Mouse (Mus musculus) kidney, postnatal 4 days (tissue): ENCODE results near the gene Pdcd7.
A peak's percentile ranks its signal among the peaks of the same experiment; 100 is the strongest.
"Not testable (repeated sequence)": the region's sequence is repeated elsewhere in the genome, so short reads cannot be mapped to it uniquely, and the experiment has no call there.

Source experiments
- DNase-seq, 2 experiments: peaks; one replicate each; pipeline ENCODE4 v3.0.0; 2021; ENCODE audit warnings: mixed read lengths in 2 of 2

The Pdcd7 gene

DNA sequence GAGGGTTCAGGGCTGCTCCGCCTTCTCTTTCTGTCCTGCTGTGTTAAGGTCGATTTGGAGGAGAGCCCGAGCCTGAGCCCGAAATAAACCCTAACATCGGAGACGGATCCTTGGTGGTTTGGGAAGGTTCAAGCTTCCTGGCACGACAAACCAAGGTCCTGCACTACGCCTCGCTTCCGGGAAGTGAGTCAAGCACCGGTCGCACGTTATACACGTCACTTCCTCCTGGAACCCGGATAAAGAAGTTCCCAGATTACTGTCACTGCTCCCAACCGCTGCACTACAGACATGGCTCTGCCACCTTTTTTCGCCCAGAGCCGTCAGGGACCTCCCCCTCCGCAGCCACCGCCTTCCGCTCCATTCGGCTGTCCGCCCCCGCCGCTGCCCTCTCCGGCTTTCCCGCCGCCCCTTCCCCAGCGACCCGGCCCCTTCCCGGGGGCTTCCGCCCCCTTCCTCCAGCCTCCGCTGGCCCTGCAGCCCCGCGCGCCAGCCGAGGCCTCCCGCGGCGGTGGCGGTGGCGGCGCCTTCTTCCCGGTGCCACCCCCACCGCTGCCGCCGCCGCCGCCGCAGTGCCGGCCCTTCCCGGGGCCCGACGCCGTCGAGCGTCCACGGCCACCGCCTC is at the start of gene Pdcd7:
Pdcd7 (plus strand) TSS at position 251 of the 622 bp plus-strand sequence.
- peak; percentile 97 for DNase-seq

DNA sequence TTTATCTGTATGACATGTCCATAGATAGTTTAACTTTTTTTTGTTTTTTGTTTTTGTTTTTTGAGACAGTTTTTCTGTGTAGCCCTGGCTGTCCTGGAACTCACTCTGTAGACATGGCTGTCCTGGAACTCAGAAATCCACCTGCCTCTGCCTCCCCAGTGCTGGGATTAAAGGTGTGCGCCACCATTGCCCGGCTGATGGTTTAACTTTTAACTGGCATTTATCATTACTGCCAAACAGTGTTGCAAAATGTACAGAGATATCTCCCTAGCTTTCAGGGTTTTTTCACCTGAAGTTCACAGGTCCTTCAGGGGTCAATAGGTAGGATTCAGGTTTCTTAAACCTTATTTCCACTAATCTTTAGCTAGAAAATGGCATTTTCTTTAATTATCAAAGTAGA is 48.8 kb upstream of the Pdcd7 start:
- DNase-seq: no peak

DNA sequence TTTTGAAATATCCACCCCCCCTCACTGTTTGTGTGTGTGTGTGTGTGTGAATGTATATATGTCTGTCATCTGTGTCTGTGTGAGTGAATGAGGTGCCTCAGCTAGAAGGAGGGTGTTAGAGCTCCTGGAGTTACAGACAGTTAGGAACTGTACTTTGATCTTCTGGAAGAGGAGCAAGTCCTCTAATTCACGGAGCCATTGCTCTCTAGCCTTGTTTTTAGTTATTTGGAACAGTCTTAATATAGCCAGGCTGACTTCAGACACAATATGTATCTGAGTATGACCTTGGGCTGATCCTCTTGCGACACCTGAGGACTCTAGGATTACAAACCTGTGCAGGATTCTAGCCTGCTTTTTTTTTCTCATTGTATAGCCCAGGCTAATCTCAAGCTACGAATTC is 47.1 kb upstream of the Pdcd7 start:
- no peak for DNase-seq

DNA sequence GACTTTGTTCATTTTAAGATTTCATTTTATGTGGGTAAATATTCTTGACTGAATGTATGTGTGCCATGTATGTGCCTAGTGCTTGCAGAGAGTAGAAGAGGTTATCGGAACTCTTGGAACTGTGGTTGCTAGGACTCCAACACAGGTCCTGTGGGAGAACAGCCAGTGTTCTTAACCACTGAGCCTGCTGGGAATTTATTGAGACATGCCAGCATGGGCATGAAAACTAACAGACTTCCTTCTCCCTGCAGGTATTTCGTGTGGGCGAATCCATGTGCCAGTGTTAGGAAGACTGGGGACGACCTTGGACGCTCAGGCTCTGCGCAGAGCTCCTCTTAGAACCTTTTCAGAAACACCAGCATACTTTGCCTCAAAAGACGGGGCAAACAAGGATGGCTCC is 46.3 kb upstream of the Pdcd7 start:
- DNase-seq: no peak

GRCm38 (mm10) chr9:65302327-65302983 is 43.4 kb upstream of the Pdcd7 start:
- no peak for DNase-seq

- no peak for DNase-seq
Measured at GRCm38 (mm10) chr9:65303586-65303985, 42.3 kb upstream of the Pdcd7 start.

GRCm38 (mm10) chr9:65304300-65304699 is 41.6 kb upstream of the Pdcd7 start:
- DNase-seq: no peak

DNA sequence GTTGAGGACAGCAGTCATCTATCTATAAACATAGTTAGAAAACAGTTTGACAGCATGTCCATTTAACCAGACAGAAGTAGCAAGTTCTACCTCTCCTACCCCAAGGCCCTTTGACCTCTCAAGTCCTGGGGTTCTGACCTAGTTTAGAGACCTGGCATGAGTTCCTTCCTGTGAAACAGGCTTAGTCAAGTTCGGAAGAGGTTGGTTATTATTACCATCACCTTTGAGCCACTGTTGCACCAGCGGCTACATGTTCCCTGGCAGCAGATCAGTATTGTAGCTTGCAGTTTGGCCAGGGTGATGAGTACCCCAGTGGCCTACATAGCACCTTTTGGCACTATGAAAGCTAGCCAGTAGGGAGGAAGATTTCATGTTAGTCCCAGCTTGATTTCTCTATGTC is 39.2 kb upstream of the Pdcd7 start:
- DNase-seq: no peak

DNA sequence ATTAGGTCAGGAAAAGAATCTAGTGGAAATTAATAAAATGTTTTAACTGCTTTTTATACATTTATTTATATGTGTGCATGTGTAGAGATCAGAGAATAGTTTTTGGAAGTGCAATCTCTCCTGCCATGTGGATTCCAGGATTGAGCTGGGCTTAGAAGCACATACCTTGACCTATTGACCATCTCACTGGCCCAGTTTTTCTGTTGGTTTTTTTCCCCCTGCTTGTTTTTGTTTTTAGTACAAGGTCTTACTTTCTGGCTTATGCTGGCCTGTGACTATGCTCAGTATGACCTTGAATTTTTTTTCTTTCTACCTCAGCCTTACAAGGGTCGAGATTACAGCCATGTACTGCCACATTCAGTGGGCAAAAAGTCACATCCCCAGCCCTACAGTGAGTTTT is 37.9 kb upstream of the Pdcd7 start:
- DNase-seq: no peak

- DNase-seq: no peak
Measured at GRCm38 (mm10) chr9:65312669-65313357, 33.1 kb upstream of the Pdcd7 start.

GRCm38 (mm10) chr9:65313846-65314245 is 32.1 kb upstream of the Pdcd7 start:
- DNase-seq: no peak

DNA sequence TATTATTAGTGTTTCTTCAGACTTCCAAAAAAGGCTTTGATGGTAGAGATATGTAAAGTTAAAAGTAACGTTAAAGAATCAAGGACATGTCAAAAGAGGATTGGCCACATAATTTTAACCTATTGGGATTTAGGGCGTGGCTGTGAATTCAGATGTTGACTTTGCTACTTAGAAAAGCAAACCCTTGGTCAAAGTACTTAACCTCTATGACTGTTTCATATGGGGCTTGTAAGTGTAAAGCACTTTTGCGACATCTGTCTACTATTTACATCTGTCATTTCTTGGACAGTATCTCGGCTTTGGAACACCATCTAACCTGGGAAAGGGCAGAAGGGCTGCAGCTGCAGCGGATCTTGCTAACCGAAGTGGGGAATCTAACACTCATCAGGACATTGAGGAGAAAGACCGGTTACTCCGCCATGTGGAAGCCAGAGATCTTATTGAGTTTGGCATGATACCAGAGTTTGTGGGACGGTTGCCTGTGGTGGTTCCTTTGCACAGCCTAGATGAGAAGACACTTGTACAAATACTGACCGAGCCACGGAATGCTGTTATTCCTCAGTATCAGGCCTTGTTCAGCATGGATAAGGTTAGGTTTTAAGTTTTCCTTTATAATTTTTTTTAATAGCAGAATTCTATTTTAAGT is 23.5 kb upstream of the Pdcd7 start:
- DNase-seq: no peak

DNA sequence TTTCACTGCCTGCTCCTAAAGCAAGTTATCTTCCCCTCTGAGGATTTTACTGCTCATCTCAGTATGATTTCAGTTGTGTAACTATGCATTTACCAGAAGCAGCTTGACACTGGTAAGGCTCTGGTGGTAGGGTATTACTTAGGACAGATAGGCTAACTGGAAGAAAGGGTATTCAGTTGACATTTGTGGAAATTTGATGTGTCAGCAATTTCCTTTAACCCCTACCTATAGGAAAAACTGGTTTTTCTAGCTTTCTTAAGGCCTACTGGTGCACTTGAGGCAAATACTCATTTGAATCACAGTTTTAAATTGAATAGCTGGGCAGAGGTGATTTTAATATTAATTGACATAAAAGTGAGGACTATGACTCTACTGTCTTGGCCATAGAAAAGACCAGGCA is 19.9 kb upstream of the Pdcd7 start:
- no peak for DNase-seq

DNA sequence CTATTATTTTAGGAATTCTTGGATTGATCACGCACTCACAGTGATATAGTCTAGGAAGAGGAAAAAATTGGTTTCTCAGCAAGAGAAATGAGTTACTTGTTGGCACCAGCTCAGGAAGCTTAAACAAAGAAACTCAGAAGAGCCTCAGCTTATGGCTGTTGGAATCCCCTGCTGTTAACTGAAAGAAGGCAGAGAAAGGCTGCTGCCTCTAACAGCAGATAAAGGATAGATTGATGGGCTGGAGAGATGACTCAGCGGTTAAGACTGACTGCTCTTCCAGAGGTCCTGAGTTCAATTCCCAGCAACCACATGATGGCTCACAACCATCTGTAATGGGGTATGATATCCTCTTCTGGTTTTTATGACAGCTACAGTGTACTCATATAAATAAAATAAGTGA is 18.5 kb upstream of the Pdcd7 start:
- DNase-seq: no peak

DNA sequence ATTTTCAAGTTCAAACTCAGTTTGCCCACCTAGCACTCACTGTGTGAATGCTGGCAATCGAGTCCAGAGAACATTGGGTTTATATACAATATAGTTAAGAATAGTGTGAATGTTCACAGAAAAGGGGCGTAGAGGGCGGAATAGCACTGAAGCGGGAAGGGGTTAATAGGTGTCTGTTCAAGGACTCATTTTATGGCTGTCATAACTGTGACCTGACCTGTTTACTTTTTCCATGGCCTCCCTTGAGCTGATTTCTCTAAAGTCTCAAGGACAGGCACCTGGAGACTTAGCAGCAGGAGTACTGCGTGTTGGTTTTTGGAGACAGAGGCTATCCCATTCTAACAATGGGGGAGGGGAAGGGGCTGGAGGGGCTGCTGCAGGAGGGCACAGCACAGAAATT is 11.9 kb upstream of the Pdcd7 start:
- no peak for DNase-seq

- no peak for DNase-seq
Measured at GRCm38 (mm10) chr9:65339146-65339545, 6.8 kb upstream of the Pdcd7 start.

DNA sequence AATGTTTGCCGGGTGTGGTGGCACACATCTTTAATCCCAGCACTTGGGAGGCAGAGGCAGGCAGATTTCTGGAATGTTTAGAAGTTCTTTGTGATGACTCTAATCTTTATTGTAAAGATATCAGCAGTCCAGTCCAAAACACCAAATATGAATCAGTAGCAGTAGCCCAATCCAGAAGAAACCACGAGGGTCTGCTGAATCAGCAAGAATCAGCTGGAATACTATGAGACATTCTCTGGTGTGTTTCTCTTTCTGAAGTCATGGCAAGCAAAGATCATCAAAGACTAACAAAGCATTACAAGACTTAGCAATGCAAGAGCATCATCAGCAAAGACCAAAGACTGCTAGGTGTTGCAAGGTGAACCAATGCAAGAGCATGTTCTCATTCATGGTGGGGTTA is 5.5 kb upstream of the Pdcd7 start:
- no peak for DNase-seq

DNA sequence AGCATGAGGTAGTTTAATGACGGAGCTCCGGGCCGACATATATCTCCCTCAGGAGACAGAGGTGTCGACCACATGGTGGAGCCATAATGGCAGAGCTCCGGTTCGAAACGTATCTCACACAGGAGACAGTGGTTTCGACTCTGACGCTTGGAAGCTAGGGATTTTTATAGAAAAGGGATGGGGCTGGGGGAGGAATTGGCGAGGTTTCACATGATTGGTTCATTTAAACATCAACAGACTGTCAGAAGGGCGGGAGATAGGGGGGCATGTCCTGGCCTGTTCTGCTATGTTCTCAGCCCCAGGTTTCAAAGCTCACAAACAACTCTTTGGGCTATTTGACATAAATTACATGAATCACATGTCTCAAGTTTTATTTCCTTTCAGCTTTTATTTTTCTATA is 465 bp upstream of the Pdcd7 start:
- not testable (repeated sequence) for DNase-seq

GRCm38 (mm10) chr9:65346476-65347111 is 690 bp downstream of the Pdcd7 start:
- DNase-seq: peak; percentile 62 to 79

DNA sequence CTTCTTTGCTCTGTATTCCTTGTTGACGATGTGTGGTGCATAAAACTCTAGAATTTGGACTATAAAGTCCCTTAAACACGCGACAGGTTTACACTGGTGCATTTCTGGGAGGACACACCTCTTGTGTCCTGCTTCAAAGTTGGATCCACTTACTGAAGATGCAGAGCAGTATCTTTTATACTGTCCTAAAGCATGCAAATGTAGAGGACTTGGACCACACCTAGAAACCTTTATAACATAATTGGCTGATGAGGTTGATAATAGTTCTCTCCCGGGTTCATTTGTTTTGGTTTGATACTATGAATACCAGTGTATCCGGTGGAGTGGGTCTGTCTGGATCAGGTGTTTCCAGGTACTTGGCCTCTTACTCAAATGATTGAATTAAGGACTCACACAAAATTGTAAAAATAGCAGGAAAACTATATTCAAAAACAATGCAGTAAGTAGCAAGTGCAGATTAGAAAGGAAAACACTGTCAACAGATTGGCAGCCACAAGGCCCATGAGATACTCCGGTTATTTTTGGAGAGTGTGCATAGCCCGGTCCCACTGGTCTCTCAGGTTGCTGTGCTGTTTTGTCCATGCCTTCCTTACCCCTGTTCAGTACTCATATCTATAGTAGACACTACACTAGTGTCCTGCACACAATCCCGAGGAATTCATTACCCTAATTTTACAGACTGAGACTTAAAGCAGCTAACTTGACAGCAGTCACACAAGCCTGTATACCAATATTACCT is 1.4 kb downstream of the Pdcd7 start:
- DNase-seq: no peak

DNA sequence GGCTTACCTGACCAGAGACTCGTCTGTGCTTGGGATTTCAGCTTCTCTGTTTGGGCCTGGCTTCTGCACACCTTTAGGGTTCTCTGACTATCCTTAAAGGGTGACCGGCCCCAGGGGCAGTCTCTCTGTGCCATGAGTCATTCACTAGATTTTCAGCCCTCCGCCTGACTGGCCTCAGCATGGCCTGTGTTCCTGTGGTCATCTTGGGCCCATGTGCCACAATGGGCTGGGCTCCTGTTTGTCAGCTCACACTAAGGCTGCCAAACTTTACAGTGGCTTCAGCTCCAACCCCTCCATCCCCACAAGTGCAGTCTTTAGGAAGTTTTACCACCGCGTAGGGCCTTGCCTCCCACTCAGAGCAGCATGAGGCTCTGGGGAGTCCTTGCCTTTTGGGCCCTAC is 7.3 kb downstream of the Pdcd7 start:
- DNase-seq: no peak

GRCm38 (mm10) chr9:65356561-65356960 is 10.7 kb downstream of the Pdcd7 start:
- no peak for DNase-seq

DNA sequence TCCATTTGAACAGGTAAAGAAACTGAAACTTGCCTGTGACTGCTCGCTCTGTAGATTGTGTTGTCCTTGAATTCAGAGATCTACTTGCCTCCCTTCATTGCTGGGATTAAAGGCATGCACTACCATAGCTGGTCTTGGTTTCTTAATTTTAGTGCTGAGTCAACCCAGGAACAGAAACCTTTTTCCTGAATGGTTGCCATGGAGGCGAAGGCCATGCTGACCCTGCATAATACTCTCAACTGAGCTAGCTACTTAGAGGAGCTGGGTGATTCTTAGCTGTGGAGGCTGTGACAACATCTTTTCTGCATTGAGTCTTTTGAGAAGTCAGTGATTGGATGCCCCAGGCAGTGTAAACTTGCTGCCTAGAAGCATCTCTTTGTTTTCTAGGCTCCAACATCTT is 11.1 kb downstream of the Pdcd7 start:
- DNase-seq: no peak
